Mouse (Mus musculus) adrenal gland, postnatal 4 days (tissue): ENCODE measurements around the gene Tcf3. TPM values are rescaled to one million over a fixed set of nuclear protein-coding genes. Genes with fewer than 3 reads are reported as not detected.
A peak's percentile ranks its signal among the peaks of the same experiment; 100 is the strongest.

ENCODE experiments used
- DNase-seq, 2 experiments: peaks; one replicate each; pipeline ENCODE4 v3.0.0; 2021 to 2022; ENCODE audit warnings: low spot score in 2 of 2, mixed read lengths in 2 of 2
- total RNA-seq, 2 experiments: library from RNA; stranded (reverse); gene quantifications; 2 replicates each; pipeline ENCODE4 v1.2.3; 2021

Tcf3 gene
- total RNA-seq, 2 experiments from 2014 or later = 112 to 116 TPM

DNA sequence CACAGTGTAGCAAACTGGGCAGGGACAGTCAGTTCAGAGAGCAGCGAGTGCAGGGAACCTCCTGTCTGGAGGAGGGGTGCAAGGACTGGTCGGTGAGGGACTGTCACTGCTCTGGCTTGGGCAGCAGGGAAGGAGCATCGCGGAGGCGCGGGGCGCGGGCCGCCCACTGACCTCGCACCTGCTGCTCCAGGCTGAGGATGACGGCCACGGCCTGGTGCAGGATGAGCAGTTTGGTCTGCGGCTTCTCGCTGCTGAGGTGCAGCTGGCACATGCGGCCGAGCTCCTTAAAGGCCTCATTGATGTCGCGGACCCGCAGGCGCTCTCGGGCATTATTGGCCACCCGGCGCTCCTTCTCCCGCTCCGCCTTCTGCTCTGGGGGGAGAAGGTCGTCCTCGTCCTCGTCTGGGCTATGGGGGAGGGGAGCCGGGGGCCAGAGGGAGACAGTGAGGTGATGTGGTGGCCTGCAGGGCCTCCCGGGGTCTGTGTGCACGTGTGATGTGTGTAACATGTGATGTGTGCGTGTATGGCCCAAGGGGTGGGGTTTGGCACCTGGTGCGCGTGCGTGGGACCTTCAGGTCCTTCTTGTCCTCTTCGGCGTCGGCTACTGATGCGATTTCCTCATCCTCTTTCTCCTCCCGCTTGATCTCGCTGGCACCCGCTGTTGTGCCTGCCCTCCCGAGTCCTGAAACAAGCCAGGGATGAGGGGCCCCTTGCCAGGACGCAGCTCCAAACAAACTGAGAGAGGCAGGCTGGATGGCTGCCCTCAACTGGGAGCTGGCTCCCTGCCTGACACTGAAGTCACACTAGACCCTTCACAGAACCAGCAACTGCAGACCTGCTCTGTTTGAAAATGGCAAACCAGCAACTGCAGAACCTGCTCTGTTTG lies 20.5 kb downstream of the Tcf3 start:
- DNase-seq = no peak

DNA sequence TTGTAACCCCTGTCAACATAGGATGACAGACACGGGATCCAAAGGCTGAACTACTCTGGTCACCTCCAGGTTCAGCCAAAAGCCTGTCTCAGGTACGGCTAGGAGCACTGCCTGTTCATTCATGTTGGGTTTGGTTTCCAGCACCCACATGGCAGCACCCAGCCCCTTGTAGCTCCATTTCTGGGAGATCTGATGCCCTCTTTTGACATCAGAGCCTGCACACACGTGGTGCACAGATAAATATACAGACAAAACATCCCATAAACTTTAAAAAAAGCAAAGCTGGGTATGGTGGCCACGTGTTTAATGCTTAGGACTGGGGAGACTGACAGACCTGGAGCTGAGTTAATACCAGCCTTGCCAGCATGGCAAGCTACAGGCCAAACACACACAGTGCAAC lies 25.5 kb downstream of the Tcf3 start:
- no peak for DNase-seq

DNA sequence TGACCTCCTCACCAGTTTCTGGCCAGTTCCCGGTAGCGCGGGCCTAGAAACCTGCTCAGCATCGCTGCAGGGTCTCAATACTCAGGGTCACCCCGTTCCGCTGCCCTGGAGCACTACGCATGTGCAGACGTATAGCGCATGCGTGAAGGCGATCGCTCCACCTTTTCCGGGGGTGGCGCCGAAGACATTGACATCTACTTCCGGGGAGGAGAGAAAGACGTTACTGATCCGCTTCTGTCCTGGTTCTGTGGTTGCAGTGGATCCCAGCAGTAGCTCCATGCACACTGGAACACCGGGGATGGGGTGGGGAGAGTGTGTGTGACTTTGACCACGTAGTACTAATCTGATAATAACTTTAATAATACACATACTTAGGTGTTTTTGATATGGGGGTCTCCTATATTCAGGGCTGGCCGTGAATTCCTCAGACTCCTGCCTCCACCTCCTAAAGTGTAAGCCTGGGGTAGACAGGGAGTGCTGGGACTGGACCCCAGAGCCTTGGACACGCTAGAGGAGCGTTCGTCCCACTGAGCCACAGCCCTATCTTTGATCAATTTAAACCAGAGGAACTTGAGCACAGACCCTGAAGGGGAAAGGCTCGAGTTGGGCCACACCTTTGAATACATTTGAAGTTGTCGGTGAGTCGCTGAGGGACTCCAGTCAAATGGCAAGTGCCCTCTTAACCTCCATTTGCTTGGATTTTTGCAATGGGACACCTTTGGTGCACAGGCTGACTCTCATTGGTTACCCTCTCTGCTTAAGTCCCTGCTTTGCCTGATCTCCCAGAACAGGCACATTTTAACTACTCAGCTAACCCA lies 26.6 kb downstream of the Tcf3 start, which contains the start of gene Uqcr11:
Gene Uqcr11, minus strand, starts transcription at position 147 of the 818 bp plus-strand sequence.
- peak; percentile 73 to 88 for DNase-seq

DNA sequence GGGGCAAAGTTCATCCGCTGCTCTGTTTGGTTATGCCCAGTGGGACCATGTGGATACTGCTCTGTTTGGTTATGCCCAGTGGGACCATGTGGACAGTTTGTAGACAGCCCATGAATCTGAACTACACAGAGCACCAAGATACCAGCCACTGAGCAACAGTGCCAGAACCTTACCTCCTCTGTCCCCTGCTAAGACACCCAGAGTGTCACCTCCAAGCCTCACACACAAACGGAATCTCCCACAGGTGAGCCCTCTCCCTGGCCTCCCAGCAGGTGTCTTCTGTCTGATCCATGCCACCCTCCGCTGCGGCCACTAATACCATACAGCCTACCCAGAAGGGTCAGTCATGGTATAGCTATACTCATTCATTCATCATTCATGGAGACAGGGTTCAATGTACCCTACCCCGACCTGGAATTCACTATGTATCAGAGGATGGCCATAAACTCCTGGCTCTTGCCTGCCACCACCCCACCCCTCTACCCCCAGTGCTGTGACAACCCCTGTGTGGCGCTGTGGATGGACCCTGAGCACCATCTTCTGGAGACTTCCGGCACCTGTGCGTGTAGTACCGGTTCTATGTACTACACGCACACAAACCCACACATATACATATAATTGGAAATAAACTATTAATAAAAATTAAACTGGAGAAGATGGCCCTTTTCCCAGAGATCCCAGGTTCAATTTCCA lies 27.8 kb downstream of the Tcf3 start:
- no peak for DNase-seq

DNA sequence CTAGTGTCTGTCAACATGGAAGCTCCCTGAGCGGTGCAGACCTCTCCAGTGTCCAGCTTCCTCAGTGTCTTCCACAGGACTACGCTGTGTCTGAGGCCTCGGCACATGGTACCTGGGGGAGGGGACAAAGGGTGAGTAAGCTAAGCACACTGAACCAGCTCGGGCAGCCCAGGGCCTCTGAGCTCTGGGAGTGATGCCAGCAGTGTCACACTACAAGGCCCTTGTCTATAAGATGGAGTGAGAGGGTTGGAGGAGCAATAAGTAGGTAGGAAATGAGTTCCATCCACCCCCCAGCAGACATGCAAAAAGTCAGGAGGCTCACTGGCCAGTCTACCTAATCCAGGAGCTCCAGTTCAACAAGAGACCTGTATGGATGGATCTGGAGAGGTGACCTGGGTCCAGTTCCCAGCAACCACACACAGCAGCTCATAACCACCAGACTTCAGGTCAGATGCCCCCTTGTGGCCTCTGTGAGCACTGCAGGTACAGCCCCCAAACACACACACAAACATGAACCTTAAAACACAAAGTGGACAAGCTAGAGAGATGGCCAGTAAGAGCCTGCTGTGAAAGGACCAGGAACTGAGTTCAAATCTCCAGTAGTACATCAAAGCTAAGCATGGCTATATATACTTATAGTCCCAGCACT lies 30.3 kb downstream of the Tcf3 start:
- peak in 1 of 2 experiments; percentile 50 for DNase-seq

GRCm38 (mm10) chr10:80400704-80401161 lies 32.7 kb downstream of the Tcf3 start:
- DNase-seq = no peak

DNA sequence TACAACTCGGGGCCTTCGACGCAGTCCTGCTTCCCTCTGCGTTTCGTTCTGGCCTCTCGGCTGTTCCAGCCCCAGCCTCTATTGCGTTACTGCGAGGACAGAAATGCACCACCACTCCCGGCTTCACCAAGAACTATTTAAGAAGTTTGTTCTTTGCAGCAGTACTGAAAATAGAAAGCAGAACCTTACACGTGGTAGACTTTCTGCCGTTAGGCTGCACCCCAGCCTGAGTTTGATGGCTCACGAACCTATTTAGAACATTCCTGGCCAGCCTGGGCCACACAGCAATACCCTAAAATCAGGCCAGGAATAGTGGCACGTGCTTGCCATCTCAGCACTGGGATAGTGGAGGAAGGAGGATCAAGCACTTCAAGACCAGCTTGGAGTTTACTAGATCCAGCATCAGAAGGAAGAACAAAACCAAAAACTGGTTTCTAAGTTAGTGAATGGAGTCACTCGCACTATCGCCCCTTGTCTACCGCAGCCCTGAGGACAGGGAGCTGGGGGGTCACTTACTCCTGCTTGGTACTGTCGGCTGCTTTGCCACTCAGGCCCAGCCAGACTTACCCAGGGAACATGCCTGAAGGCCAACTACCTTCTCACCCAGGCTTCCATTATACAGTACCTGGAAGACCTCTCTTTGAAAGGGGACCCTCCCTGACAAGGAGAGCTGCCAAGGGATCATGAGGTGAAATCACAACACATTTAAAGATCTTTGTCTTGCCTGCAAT lies 33.3 kb downstream of the Tcf3 start:
- DNase-seq = no peak

DNA sequence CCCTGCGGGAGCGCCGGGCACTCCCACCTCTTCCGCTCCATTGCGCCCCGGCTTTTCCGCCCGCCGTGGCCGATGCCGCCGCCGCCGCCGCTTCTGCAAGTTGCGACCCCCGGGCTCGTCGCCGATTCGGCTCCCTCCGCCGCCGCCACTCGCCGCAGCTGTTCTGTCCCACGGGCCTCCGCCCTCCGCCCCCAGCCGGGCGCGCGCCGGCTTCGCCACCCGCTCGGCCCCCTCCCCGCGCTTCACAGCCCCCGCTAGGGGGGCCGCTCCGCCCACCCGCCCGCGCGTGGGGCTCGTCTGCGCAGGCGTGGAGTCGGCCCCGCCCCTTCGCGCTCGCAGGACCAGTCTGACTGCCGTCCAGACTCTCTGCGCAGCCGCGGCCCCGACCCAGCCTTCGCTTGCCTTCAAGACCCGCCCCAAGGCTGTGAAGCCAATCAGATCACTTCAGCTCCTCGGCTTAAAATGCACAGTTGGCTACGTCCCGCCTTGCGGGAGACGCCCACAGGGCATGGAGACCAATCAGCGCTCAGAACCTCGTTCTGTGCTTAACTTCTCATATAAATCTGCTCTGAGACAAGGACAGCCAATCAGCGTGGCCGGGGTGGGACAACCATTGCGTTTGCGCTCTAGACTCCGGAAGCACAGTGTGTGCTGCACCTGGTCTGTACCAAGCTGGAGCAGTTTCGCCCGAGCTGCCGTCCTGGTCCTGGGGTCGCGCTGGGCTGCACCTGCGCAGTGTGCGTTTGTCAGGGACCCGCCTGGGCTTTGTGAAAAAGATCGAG lies 34.1 kb downstream of the Tcf3 start, which contains the start of gene Mbd3:
Gene Mbd3, minus strand, starts transcription at position 360 of the 782 bp plus-strand sequence.
- peak; percentile 97 to 98 for DNase-seq

DNA sequence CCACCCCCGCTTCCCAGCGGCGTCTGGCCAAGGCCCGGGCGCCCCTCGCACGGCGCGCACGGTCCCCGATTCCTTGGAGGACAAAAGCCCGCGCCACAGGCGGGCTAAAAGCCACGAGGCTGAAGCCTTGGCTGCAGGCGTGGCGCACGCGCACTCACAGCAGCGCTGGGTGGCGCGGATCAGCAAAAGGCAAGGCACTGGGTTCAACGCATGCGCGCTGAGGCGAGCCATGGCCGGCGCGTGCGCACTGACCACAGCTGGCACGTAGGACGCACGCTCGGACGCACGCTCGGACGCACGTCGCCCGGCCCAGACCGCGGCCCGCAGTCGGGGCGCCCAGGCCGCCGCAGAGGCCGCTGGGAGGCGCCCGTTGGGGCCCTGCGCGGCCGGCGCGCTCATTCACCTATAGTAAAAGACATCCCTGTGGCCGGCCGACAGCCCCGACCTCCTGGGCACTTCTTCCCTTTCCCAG lies 34.7 kb downstream of the Tcf3 start:
- DNase-seq = peak; percentile 94 to 99

GRCm38 (mm10) chr10:80398174-80398535 lies 35.3 kb downstream of the Tcf3 start:
- no peak for DNase-seq

GRCm38 (mm10) chr10:80397524-80398173 lies 35.8 kb downstream of the Tcf3 start:
- DNase-seq = no peak

DNA sequence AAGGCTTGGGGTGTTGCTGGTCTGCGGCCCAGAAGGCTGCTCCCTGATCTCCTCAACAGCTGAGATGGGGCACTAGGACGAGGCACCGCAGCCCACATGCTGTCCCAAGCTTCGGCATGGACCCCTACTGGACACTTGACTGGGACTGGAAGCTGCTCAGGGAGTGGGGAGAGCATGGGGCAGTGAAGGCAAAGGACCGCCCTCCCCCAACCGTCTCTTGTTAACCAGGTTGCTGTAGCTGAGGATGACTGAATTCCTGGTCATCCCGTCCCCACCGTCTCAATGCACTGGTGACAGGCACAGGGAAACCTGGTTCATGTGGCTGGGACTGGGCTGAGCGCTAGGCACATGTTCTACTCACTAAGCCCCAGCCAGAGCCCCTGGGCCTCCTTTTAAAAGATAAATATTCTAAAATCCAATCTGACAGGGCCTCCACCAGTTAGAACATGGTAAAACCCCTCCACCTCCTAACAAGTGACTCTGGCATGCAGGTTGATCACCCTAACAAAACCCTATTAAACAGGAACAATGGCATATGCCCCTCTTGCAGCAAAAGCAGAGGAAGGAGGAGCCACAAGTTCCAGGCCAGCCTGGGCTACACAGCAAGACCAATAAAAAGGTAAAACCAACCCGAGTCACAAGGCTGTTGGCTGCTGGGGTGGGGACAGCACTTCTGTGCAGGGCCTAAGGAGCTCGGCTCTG lies 36.5 kb downstream of the Tcf3 start:
- DNase-seq = no peak

DNA sequence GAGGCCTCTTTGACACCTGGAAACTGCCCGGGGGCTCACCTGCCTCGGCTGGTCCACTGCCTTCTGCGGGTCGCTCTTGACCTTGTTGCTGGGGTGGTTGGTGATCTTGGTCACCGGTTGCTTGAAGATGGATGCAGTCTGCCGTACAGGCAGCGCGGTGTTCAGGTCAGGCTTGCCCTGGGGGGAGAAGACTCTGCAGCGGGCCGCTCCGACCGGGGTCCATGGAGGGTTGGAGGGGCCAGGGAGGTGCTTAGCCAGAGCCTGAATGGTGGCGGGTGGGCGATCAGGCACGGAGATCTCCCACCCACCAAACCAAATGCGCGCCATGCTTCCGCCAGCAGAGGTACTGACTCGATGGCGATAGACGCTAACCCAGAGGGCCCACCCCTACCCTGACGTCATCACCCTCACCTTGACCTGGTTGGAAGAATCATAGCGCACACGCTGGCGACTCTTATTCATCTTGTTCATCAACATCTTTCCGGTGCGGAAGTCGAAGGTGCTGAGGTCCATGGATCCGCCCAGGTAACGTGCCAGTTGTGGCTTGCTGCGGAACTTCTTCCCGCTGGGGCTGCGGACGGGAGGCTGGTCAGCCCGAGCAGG lies 38.3 kb downstream of the Tcf3 start:
- DNase-seq = no peak

DNA sequence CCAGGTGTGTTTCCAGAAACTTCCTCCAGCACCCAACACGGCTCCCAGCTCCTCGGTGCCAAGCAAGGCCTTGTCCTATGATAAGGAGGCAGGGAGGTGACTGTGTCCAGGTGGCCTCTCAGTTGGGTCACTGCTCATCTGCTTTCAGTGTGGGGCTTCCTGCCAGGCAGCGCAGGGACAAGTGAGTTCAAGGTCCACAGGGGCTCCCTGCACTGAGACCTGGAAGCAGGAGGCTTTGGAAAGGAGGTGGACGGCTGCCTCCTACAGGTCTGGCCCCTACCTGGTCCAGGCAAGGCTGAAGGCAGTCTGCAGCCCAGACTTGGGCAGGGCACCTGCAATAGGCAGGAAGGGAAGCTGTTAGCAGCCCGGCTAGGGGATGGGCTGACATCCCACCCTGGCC lies 40.8 kb downstream of the Tcf3 start:
- DNase-seq = no peak

GRCm38 (mm10) chr10:80390697-80391096 lies 42.8 kb downstream of the Tcf3 start:
- DNase-seq = no peak

GRCm38 (mm10) chr10:80389185-80389708 lies 44.2 kb downstream of the Tcf3 start:
- no peak for DNase-seq

- DNase-seq = no peak
Observed at GRCm38 (mm10) chr10:80388731-80389130, 44.7 kb downstream of the Tcf3 start.
